Mouse (Mus musculus): ENCODE data around the gene Ppih. TPM values are rescaled to one million over a fixed set of nuclear protein-coding genes. Genes with fewer than 3 reads are reported as not detected.

The Ppih gene
- polyA plus RNA-seq, 1 experiment = 22.2 TPM

- TF ChIP-seq POLR2AphosphoS2 (IDR thresholded peaks at IDR 0.05; ENCODE audit: insufficient read length, low read depth) (no peak), MYOG (IDR thresholded peaks at IDR 0.05; ENCODE audit: control insufficient read depth in 1 of 3, insufficient read depth in 1 of 3, insufficient read length in 2 of 3, low read depth in 2 of 3) (no peak), TCF3 (IDR thresholded peaks at IDR 0.05; ENCODE audit: insufficient read length, low read depth) (no peak), MYOD1 (IDR thresholded peaks at IDR 0.05; ENCODE audit: control insufficient read depth in 1 of 3, insufficient read length in 2 of 3, low read depth in 2 of 3) (no peak), E2F4 (IDR thresholded peaks at IDR 0.05; ENCODE audit: insufficient read depth) (no peak), TCF12 (IDR thresholded peaks at IDR 0.05; ENCODE audit: insufficient read depth, poor library complexity, severe bottlenecking) (no peak), REST (IDR thresholded peaks at IDR 0.05; ENCODE audit: insufficient read depth, insufficient read length) (no peak), MAX (IDR thresholded peaks at IDR 0.05; ENCODE audit: low read depth) (no peak), USF1 (IDR thresholded peaks at IDR 0.05; ENCODE audit: low read depth) (no peak), POLR2A (IDR thresholded peaks at IDR 0.05; ENCODE audit: insufficient read length, low read depth) (no peak), CEBPB (IDR thresholded peaks at IDR 0.05; ENCODE audit: insufficient read depth, poor library complexity, severe bottlenecking) (no peak), SRF (IDR thresholded peaks at IDR 0.05; ENCODE audit: control insufficient read depth, insufficient read length, low read depth) (no peak)
- Histone ChIP-seq H3K79me2 (ENCODE audit: control insufficient read depth, insufficient read depth) (no peaks in the 10 kb centered on the region), H3K27me3 (ENCODE audit: control insufficient read depth, insufficient read depth, insufficient read length) (no peaks in the 10 kb centered on the region), H3K4me2 (ENCODE audit: low read depth) (no peak overlapping the region), H3K36me3 (ENCODE audit: control insufficient read depth, insufficient read depth) (no peaks in the 10 kb centered on the region), H3ac (ENCODE audit: control insufficient read depth, insufficient read length) (no peak overlapping the region), H3K4me3 (no peak overlapping the region)
Measured at GRCm38 (mm10) chr4:119262483-119262882, 57.9 kb downstream of the Ppih start.

DNA sequence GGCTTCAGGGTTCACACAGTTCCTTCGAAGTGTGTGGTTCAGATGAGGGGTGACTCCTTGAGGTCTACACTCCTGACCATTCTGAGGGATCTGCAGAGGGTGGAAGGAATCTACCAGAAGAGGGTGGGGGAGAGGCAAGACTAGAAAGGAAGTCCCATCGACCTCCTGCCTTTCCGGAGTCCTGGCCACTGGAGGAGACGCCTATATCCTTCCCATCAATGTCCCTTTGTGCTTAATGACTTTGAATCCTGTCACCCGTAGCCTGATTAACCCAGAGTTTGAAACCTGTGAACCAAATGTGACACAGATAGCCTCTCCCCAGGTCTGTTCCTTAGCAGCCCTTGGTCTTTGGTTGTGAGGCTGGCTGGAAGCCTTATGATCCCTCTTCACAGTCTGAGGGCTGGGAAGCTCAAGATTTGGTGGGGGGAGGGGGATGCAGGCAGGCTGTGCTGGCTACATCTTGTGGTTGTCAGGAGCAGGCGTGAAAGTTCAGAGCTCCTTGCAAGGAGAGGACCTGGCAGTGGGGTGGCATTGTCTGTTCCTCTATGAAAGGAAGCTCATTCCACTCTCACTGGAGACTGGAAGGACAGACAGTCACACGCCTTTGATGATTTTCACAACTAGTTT lies 59.1 kb downstream of the Ppih start:
- Histone ChIP-seq H3K4me3 (no peak overlapping the region), H3K4me2 (ENCODE audit: low read depth) (no peak overlapping the region), H3K79me2 (ENCODE audit: control insufficient read depth, insufficient read depth) (no peaks in the 10 kb centered on the region), H3K36me3 (ENCODE audit: control insufficient read depth, insufficient read depth) (no peaks in the 10 kb centered on the region), H3K27me3 (ENCODE audit: control insufficient read depth, insufficient read depth, insufficient read length) (no peaks in the 10 kb centered on the region), H3ac (ENCODE audit: control insufficient read depth, insufficient read length) (no peak overlapping the region)
- TF ChIP-seq POLR2AphosphoS2 (IDR thresholded peaks at IDR 0.05; ENCODE audit: insufficient read length, low read depth) (no peak), CEBPB (IDR thresholded peaks at IDR 0.05; ENCODE audit: insufficient read depth, poor library complexity, severe bottlenecking) (no peak), MYOD1 (IDR thresholded peaks at IDR 0.05; ENCODE audit: control insufficient read depth in 1 of 3, insufficient read length in 2 of 3, low read depth in 2 of 3) (no peak), TCF12 (IDR thresholded peaks at IDR 0.05; ENCODE audit: insufficient read depth, poor library complexity, severe bottlenecking) (no peak), TCF3 (IDR thresholded peaks at IDR 0.05; ENCODE audit: insufficient read length, low read depth) (no peak), SRF (IDR thresholded peaks at IDR 0.05; ENCODE audit: control insufficient read depth, insufficient read length, low read depth) (no peak), E2F4 (IDR thresholded peaks at IDR 0.05; ENCODE audit: insufficient read depth) (no peak), REST (IDR thresholded peaks at IDR 0.05; ENCODE audit: insufficient read depth, insufficient read length) (no peak), MAX (IDR thresholded peaks at IDR 0.05; ENCODE audit: low read depth) (no peak), USF1 (IDR thresholded peaks at IDR 0.05; ENCODE audit: low read depth) (no peak), MYOG (IDR thresholded peaks at IDR 0.05; ENCODE audit: control insufficient read depth in 1 of 3, insufficient read depth in 1 of 3, insufficient read length in 2 of 3, low read depth in 2 of 3) (no peak), POLR2A (IDR thresholded peaks at IDR 0.05; ENCODE audit: insufficient read length, low read depth) (no peak)

- Histone ChIP-seq H3K4me2 (ENCODE audit: low read depth) (no peak overlapping the region), H3K27me3 (ENCODE audit: control insufficient read depth, insufficient read depth, insufficient read length) (peaks cover 5% of the 10 kb centered on the region), H3K36me3 (ENCODE audit: control insufficient read depth, insufficient read depth) (no peaks in the 10 kb centered on the region), H3ac (ENCODE audit: control insufficient read depth, insufficient read length) (no peak overlapping the region), H3K79me2 (ENCODE audit: control insufficient read depth, insufficient read depth) (no peaks in the 10 kb centered on the region), H3K4me3 (no peak overlapping the region)
- TF ChIP-seq MAX (IDR thresholded peaks at IDR 0.05; ENCODE audit: low read depth) (no peak), E2F4 (IDR thresholded peaks at IDR 0.05; ENCODE audit: insufficient read depth) (no peak), USF1 (IDR thresholded peaks at IDR 0.05; ENCODE audit: low read depth) (no peak), REST (IDR thresholded peaks at IDR 0.05; ENCODE audit: insufficient read depth, insufficient read length) (no peak)
Measured at GRCm38 (mm10) chr4:119259344-119260254, 60.7 kb downstream of the Ppih start.

GRCm38 (mm10) chr4:119257083-119257482 lies 63.3 kb downstream of the Ppih start:
- Histone ChIP-seq H3K79me2 (ENCODE audit: control insufficient read depth, insufficient read depth) (no peaks in the 10 kb centered on the region), H3ac (ENCODE audit: control insufficient read depth, insufficient read length) (no peak overlapping the region), H3K4me3 (no peak overlapping the region), H3K36me3 (ENCODE audit: control insufficient read depth, insufficient read depth) (no peaks in the 10 kb centered on the region), H3K27me3 (ENCODE audit: control insufficient read depth, insufficient read depth, insufficient read length) (peaks cover 5% of the 10 kb centered on the region), H3K4me2 (ENCODE audit: low read depth) (no peak overlapping the region)
- TF ChIP-seq MYOD1 (IDR thresholded peaks at IDR 0.05; ENCODE audit: control insufficient read depth in 1 of 3, insufficient read length in 2 of 3, low read depth in 2 of 3) = no peak
- TF ChIP-seq USF1 (IDR thresholded peaks at IDR 0.05; ENCODE audit: low read depth) = no peak
- no peak for TF ChIP-seq REST (IDR thresholded peaks at IDR 0.05; ENCODE audit: insufficient read depth, insufficient read length)
- TF ChIP-seq POLR2AphosphoS2 (IDR thresholded peaks at IDR 0.05; ENCODE audit: insufficient read length, low read depth) = no peak
- no peak for TF ChIP-seq TCF12 (IDR thresholded peaks at IDR 0.05; ENCODE audit: insufficient read depth, poor library complexity, severe bottlenecking)
- TF ChIP-seq MAX (IDR thresholded peaks at IDR 0.05; ENCODE audit: low read depth) = no peak
- TF ChIP-seq E2F4 (IDR thresholded peaks at IDR 0.05; ENCODE audit: insufficient read depth) = no peak
- TF ChIP-seq CEBPB (IDR thresholded peaks at IDR 0.05; ENCODE audit: insufficient read depth, poor library complexity, severe bottlenecking) = no peak
- no peak for TF ChIP-seq POLR2A (IDR thresholded peaks at IDR 0.05; ENCODE audit: insufficient read length, low read depth)
- no peak for TF ChIP-seq SRF (IDR thresholded peaks at IDR 0.05; ENCODE audit: control insufficient read depth, insufficient read length, low read depth)
- TF ChIP-seq TCF3 (IDR thresholded peaks at IDR 0.05; ENCODE audit: insufficient read length, low read depth) = no peak
- TF ChIP-seq MYOG (IDR thresholded peaks at IDR 0.05; ENCODE audit: control insufficient read depth in 1 of 3, insufficient read depth in 1 of 3, insufficient read length in 2 of 3, low read depth in 2 of 3) = no peak
